Mouse (Mus musculus) embryo, embryonic 11.5 days (tissue): ENCODE data around the gene Sbpl.
"Not testable (repeated sequence)": the region's sequence is repeated elsewhere in the genome, so short reads cannot be mapped to it uniquely, and the experiment has no call there.

ENCODE experiments used
- DNase-seq: peaks from one replicate; pipeline ENCODE4 v3.0.0-alpha.2; 2012; ENCODE audit warnings: low read depth, low spot score

The Sbpl gene

DNA sequence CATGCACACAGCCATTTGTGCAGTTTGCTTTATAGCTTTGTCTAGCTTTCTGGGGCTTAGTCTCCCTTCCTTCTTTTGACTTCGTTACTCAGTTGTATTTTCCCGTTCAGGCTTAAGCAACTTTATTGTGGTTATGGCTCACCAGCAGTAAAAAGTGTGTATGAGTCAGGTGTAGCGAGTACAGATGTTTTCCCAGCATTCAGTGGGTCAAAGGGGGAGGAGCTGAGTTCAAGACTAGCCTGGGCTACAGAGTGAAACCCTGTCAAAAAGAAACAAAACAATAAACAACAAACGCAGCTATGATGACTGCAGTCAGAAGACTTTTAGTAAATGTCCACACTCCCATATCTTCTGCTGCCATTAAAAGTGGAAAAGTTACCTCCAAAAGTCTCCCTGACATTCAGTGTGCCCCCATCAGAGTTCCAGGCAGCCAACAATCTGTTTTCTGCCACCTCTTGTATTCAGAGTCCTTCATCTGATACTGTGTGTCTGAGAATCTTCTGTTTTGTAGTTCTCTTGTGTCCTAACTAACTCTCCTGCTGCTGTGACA lies 6.6 kb upstream of the Sbpl start:
- no peak for DNase-seq

DNA sequence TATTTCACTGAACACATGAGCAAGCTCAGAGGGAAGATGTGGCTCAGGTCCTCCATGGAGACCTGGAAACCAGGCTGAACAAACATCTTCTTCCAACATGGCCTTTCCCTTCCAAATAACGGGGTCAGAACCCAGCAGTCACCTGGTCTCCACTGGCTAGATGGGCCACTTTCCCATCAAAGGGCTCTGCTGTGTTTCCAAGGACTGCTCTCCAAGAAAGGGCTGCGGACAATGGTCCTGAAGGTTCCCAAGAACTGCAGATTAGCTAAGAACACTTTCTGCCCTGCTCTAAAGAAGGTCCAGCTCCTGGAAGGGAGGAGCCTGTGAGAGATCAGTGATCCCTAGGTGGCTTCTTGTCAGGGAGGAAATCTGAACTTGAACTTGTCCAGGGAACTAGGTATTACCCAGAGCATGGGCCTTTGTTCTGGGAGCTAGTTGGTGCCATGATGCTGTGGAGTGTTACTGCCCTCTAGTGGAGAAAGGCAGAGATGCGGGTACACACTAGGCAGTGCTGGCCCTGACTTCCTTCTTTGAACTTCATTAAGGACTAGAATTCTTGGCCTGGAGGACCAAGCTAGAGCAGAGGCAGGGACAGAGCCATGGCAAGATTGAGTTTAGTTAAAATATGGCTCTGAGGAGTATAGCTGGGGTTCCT lies 5.1 kb upstream of the Sbpl start:
- peak; percentile 83 for DNase-seq

DNA sequence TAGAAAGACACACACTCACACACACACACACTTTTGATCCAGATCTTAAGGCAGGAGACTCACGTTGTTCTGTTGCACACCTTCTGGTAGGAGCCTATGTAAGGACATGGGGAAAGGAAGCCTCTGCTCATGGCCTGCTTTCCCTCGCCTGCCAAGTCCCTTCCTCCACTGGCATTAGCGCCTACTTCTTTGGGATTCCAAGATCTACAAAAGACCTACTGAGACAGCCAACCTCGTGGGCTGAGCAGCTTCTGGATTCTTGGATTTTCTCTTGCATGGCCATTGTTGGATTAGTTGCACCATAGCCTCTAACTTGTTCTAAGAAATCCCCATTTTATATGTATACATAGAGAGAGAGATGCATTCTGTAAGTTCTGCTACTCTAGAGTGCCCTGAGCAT lies 4.2 kb downstream of the Sbpl start:
- not testable (repeated sequence) for DNase-seq

DNA sequence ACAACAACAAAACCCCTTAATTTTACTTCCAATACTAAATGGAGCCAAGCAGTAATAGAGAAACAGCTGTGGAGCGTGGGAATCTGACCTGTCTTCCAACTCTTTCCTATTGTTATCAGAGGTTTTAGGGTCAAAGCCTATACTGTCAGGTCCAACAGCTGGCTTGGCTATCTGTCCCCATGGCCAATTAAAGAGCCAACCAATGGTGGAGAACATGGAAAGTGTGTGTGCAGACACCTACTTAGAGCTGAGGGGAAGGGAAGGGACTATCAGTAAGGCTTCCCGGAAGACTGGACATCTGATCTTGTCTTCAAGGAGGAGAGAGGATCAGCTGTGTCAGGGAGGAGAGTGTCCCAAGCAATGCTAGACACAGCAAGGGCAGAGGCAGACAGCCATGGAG lies 6.0 kb downstream of the Sbpl start:
- no peak for DNase-seq

DNA sequence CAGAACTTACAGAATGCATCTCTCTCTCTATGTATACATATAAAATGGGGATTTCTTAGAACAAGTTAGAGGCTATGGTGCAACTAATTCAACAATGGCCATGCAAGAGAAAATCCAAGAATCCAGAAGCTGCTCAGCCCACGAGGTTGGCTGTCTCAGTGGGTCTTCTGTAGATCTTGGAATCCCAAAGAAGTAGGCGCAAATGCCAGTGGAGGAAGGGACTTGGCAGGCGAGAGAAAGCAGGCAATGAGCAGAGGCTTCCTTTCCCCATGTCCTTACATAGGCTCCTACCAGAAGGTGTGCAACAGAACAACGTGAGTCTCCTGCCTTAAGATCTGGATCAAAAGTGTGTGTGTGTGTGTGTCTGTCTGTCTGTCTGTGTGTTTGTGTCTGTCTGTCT lies 7.6 kb downstream of the Sbpl start:
- DNase-seq, result not testable (repeated sequence)

DNA sequence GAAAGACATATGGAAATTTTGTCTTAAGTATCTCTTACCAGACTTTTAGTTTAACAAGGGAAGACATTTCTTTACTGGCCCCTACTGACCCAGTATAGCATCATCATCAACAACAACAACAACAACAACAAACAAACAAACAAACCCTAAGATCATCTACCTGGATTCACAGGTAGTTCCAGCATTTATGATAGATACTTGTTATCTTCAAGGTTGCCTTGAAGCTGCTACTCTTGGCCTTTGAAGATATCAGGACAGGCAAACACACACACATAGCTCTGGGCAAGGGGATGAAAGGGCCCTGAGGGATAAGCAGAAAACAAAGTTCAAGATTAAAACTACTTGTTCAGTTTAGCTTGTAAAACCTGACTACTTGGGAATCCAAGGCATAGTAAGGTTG lies 13.7 kb downstream of the Sbpl start, which contains the start of gene Sbp:
Gene Sbp (plus strand): TSS at position 301 of the 400 bp plus-strand sequence.
- DNase-seq, result no peak

DNA sequence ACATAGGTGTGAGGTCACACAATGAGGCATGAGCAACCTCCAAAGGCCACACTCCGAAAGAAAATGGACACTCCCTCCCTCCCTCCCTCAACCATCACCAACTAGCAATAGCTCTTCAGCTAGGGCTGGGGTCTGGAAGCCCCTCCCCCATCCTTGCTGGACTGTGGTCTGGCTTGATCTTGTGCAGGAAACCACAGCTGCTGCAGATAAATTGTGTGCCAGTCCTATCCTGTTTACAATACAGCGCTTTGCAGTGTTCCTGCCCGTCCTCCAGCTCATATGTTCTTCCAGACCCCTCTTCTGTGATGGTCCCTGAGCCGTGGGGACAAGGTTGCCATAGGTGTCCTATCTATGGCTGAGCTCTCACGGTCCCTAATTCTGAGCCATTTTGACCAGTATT lies 23.9 kb downstream of the Sbpl start:
- no peak for DNase-seq

DNA sequence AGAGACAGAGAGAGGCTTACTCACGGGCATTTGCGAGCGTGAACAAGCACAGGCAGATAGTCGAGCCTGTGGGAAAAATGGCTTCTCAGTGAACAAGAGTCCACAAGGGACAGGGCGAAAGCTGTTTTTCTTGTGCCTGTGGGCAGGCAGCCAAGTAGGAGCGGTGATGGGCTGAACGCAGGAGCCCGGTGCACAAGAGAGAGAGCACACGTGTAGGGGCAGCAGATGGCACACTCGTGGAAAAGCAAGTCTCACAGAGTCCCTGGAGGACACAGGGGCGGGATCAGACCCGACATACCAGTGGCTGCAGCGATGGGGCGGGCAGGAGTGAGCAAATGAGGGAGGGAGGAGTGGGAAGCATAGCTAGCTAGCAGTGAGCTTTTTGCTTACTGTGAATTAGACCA lies 30.0 kb downstream of the Sbpl start:
- DNase-seq, result peak; percentile 49

DNA sequence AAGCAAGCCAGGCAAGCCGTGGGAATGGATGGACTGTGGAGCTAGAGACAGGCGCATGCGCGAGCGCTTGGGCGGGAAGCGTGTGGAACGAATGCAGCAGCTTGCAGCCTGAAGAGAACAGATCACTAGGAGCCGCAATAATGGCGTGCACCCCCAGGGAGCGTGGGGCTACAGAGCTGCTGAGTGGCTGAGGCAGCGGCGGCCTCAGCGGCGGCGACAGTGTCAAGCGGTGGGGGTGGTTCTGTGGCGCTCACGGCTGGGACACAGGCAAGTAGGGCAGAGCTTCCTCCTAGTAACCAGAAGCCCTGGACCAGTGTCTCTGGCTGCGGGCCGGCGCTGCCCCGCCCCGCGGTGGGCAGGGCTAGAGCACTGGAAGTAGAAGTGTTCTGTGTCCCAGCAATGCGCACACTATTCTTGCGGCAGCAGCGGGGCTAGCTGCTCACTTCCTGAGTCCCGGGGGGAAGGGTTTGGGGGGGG lies 30.5 kb downstream of the Sbpl start:
- peak; percentile 87 for DNase-seq

DNA sequence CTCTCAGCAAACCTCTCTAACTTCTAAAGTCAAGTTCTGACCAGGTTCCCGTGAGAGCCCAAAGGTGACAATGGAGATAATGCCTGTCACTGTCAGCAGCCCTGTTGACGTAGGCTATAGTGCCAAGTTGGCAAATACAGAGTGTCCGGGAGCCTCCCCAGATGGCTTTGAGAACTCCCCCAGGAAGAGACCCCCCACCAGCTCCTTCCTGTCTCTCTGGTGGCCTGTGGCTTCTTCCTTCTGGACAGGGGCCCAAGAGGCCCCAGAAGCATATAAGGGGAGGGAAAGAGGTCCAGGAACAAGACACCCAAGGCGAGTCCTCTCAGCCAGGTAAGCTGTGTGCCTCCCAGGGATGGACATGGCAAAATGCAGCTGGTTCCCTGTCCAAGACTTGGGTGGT lies 37.9 kb downstream of the Sbpl start, which contains the start of gene Dcpp3:
Gene Dcpp3 (plus strand): TSS at position 301 of the 400 bp plus-strand sequence.
- DNase-seq, result not testable (repeated sequence)
